Mouse (Mus musculus) cortical plate, adult 2 months (tissue): ENCODE measurements around the gene Ufm1. TPM values are rescaled to one million over a fixed set of nuclear protein-coding genes. Genes with fewer than 3 reads are reported as not detected.

Source experiments
- H3K27ac ChIP-seq: fragments of 200-500 bp; 2 replicates; pipeline ENCODE4 v1.5.1; 2012; ENCODE audit warnings: low read length, control low read depth, inconsistent platforms; ENCODE audit not compliant: insufficient read depth
- H3K4me1 ChIP-seq: fragments of 200-500 bp; 2 replicates; pipeline ENCODE4 v1.6.1; 2011; ENCODE audit warnings: low read length; ENCODE audit not compliant: control insufficient read depth, insufficient read depth
- H3K4me3 ChIP-seq: fragments of 200-500 bp; 2 replicates; pipeline ENCODE4 v1.5.1; 2011; ENCODE audit warnings: mild to moderate bottlenecking, low read length, control low read depth; ENCODE audit not compliant: insufficient read depth
- CTCF ChIP-seq: fragments of 200-500 bp; IDR thresholded peaks from 2 replicates; pipeline ENCODE4 v1.5.1; 2011; ENCODE audit warnings: mild to moderate bottlenecking, control low read depth, low read length; ENCODE audit not compliant: insufficient read depth; ENCODE audit errors: extremely low read depth
- POLR2A ChIP-seq: fragments of 200-500 bp; IDR thresholded peaks from 2 replicates; pipeline ENCODE4 v1.6.1; 2011; ENCODE audit warnings: mild to moderate bottlenecking, low read length, control low read depth; ENCODE audit not compliant: insufficient read depth; ENCODE audit errors: extremely low read depth
- polyA plus RNA-seq: library from polyadenylated mRNA; depleted of rRNA; stranded (reverse); fragments of >200 nt; gene quantifications from 2 replicates; pipeline ENCODE4 v1.2.3, GENCODE M21; 2012; rRNA removed

The Ufm1 gene
- polyA plus RNA-seq, 1 experiment, result 39.9 TPM

DNA sequence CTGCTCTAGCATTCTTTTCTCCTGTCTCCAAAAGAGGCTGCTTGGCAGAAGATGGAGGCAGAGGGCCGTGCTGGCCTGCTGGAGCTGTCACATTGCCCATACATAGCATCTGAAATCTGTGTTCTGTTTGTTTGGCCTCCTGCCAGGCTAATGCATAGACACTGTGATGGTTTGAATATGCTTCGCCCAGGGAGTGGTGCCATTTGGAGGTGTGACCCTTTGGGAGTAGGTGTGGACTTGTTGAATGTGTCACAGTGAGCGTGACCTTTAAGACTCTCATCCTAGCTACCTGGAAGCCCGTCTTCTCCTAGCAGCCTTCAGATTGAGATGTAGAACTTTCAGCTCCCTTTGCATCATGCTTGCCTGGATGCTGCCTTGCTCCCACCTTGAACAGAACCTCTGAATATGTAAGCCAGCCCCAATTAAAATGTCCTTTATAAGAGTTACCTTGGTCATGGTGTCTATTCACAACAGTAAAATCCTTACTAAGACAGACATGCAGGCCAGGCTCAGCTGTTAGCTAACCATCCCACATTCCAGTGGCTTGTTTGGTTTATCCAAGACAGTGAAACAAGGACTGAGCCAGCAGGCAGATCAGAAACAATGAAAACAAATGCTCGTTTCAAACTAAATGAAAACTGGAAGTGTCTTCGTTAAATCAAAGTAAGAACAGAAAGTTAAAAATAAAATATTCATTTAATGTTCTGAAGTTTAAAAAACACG is 17.3 kb downstream of the Ufm1 start:
- Histone ChIP-seq H3K4me3 (no peak overlapping the region), H3K27ac (no peak overlapping the region), H3K4me1 (no peaks in the 10 kb centered on the region)
- no peak for TF ChIP-seq CTCF
- no peak for TF ChIP-seq POLR2A

- Histone ChIP-seq H3K4me1 (no peaks in the 10 kb centered on the region), H3K4me3 (no peak within 1 kb of the TSS), H3K27ac (no peak within 1 kb of the TSS)
- TF ChIP-seq POLR2A (no peak), CTCF (no peak)
Observed at GRCm38 (mm10) chr3:53844786-53845185, 18.8 kb downstream of the Ufm1 start, which contains the start of gene Gm10985. Gene Gm10985 (plus strand): TSS chr3:53845086.

DNA sequence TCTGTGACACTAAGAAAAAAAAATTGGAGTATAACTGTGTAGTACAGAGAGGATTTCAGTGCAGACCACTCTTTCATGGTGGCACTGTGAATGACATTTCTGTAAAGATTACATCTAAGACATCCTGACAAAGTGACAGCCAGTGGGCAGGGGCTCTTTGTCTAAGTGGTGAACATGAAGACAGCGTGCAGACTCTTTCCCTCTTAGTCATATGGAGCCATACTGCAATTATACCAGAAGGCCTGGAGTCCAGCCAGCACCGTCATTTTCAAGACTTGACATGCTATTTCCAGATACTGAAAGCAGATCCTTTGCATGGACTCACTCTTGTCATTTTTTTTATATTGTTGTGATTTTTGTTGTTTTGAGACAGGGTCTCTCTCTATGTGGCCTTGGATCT is 29.4 kb downstream of the Ufm1 start:
- no peak for TF ChIP-seq CTCF
- no peak for TF ChIP-seq POLR2A
- H3K4me3 ChIP-seq, result no peak overlapping the region
- no peak overlapping the region for H3K27ac ChIP-seq
- H3K4me1 ChIP-seq, result no peaks in the 10 kb centered on the region

DNA sequence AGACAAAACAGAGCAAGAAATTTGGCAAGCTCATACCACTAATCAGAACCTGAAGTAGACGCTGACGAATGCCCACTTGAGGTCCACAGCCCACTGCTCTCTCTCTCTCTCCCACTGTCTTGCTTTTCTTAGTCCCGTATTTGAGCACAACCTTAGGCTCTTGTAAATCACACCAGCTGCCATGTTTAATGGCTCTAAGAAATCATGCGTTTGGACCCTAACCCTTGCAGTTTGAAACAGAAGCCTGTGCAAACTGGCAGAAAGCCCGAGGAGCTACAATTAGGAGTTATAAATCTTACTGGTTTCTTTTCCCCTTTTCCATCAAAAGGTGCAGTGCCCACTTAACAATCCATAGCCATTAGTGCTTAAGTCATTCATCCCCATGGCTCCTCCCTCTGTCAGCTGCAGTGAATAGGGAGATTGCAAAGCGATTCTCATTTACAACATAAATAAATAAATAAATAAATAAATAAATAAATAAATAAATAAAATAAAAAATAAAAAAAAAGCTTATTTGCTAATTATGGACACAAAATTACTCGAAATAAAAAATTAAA is 50.1 kb downstream of the Ufm1 start:
- Histone ChIP-seq H3K4me3 (no peak overlapping the region), H3K27ac (no peak overlapping the region), H3K4me1 (no peaks in the 10 kb centered on the region)
- no peak for TF ChIP-seq CTCF

Other genes starting within 250 kb of the Ufm1 start
- gene Frem2, start 206.5 kb downstream of the Ufm1 start, polyA plus RNA-seq, result 0.81 and 1.3 TPM in 2 replicates
- not detected in 2 replicates for gene Gm10985, start 18.7 kb downstream of the Ufm1 start, polyA plus RNA-seq